In the genomic region with DNA sequence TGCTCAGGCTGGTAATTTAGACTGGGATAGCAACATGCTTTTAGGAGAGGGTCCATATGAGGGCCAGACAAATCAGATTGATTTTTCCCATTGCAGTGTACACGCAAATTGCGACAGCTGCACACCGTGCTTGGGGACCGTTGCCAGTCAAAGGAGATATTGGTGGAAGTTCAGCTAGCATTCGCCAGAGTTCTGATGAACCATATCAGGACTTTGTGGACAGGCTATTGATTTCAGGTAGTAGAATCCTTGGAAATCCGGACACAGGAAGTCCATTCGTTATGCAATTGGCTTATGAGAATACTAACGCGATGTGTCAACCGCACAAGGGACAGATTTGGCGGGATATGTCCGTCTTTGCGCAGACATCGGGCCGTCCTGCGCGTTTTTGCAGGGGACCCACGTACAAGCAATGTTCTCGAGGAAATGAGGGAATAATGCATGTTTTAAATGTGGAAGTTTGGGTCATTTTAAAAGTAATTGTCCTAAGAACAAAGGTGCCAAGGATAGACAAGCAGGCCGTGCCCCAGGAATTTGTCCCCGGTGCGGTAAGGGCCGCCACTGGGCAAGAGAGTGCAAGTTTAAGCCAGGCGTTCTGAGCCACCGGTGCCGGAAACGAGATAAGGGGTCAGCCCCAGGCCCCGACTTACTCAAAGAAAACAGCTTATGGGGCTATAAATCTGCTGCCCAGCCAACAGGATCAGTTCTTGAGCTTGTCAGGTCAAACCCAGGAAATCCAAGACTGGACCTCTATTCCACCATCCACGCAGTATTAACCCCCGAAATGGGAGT, we compare ENCODE assay signal across 12 mouse cellular contexts. TPM values are rescaled to one million over a fixed set of nuclear protein-coding genes. Genes with fewer than 3 reads are reported as not detected.
"Had no signal": no experiment of that assay in that cellular context is flagged by ENCODE, and none has a peak within 500 bp of the region (broad histone marks: within the 10 kb centered on the region; RNA-seq: fewer than 3 reads in every experiment).

No protein-coding gene starts in this region.

RNA-seq across cellular contexts. Expression of a gene that starts 43.6 kb away (rescaled TPM):
- polyA plus RNA-seq: neural tube, embryonic 14.5 days; neural tube, embryonic 15.5 days; small intestine, adult 2 months; spleen, adult 2 months; stomach, embryonic 14.5 days; stomach, embryonic 15.5 days; stomach, embryonic 16.5 days; stomach, postnatal 0 days; testis, adult 2 months; thymus, adult 2 months; thymus, postnatal 0 days; urinary bladder, adult 2 months had no signal
